Mouse (Mus musculus) thymus, adult 18-20 months (tissue): ENCODE data around the gene Ercc5.

Source experiments
- DNase-seq, 2 experiments: peaks; one replicate each; pipeline ENCODE4 v3.0.0; 2022; ENCODE audit warnings: mixed read lengths in 2 of 2

Ercc5 gene

DNA sequence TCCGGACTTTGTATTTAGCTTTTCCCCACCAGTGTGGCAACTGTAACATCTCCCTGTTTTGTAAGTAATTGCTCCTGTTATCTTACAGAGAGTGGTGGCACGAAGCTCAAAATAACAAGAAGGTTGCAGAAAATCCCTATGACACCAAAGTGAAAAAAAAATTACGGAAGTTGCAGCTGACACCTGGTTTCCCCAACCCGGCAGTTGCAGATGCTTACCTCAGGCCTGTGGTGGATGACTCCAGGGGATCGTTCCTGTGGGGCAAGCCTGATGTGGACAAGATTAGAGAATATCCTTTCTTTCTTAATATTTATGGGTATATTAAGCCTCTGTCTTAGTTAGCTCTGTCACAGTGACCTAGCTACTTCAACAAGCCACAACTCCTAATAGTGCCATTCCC is 30.5 kb downstream of the Ercc5 start:
- DNase-seq = no peak

DNA sequence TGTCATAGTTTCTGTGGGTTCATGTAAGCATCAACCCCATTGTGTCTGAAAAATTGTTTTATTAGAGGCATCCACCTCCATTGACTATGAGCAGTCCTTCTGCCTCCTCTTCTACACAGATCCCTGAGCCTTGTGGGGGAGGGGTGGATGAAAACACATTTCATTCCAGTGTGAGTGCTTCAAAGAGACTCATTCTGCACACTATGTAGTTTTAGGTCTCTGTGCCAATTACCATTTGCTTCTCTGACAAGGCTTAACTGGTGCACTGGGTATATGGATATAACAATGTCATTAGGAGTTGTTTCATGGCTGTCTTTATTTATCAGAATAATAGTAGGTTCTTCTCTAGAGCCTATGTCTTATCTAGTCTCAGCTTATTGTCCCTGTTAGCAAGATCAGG is 38.9 kb downstream of the Ercc5 start:
- DNase-seq = no peak

- DNase-seq = no peak
Measured at GRCm38 (mm10) chr1:44198273-44199171, 51.0 kb downstream of the Ercc5 start.

DNA sequence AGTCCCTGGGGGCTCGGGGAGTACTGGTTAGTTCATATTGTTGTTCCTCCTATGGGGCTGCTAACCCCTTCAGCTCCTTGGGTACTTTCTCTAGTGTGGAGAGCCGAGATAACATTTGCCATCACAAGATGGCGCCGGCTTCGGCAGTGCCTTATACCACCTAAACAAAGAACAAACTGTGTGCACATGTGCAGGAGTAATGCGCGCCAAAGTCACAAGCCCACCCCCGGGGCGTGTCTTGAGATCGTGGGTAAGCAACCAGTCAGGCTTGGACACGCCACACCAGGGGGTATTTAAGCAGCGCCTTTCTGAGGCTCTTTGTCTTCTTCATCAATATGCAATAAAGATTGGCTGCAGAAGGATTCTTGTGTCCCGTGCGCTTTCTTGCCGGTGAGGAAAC is 55.3 kb downstream of the Ercc5 start:
- no peak for DNase-seq

DNA sequence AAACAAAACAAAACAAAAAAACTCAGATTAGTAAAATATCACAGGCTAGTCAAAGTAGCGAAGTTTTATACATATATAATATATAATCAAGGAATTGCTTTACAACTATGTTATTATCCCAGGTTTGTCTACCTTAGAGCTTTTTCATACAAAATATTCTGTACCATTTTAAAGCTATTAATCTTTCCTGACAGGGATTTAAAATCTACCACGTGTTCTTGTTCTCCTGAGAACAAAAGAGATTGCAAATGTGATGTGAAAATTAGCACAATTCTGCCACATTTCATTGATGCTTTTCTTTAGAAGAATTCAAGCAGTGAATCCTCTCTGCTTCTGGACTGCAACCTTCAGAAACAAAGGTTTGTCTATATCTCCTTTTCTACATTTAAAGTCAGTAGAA is 66.9 kb downstream of the Ercc5 start:
- DNase-seq = no peak

DNA sequence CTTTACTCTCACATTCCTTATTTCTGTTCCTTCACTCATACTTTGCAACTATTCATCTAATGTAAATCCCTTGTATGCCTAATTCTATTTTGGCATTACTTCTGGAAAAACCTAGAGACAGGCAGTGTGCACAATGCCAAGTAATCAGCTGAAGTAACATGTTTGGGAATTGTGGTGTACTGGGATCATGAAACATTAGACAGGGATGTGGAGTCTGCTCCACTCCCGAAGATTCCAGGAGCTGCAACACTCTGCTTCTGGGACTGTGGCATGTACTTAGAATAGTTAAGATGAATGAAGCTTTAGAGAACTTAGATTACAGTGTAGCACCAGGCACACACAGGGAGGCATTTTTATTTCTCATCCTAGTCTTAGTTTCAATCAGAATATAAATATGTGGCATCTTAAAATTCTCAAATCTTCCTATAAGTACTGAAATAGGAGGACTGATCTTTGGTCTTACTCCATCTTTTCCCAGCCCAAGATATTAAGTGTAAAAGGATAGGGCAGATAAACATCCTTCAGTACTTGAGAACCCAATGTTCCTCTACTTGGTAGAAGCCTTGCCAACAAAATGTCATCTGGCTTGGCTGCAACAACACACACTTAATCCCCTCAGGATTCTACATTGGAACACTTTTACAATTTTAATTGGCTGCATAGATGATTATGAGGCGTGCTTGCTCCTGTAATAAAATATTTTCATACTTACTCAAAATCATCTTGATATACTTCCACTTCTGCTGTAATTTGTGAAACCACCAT is 69.0 kb downstream of the Ercc5 start:
- DNase-seq = no peak

DNA sequence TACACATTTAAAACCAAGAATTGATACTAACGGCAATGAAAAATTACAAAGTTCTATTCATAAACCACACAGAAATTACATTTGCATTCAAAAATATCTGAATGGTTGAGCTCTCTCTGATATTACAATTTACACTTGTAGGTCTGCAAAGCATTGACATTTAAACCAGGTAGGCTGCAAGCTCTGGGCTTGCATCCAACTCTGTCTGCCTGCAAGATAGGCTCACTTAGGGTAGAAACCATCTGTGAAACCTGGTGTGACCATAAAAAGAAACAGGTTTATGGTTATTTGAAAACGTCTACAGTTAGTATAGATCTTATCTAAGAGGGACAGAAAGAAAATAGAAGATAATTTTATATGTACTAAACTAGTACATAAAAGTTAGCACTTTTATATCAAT is 69.6 kb downstream of the Ercc5 start:
- DNase-seq = no peak

- no peak for DNase-seq
Measured at GRCm38 (mm10) chr1:44218876-44219275, 71.3 kb downstream of the Ercc5 start, which contains the start of gene Mettl21e. TSS of gene Mettl21e (minus strand) at chr1:44218961.

GRCm38 (mm10) chr1:44229044-44229443 is 81.5 kb downstream of the Ercc5 start:
- no peak for DNase-seq
